Mouse (Mus musculus): Measurements from ENCODE around the gene Myo1d. TPM values are rescaled to one million over a fixed set of nuclear protein-coding genes. Genes with fewer than 3 reads are reported as not detected.

Myo1d gene
- total RNA-seq, 2 experiments from 2014 or later: 74.0 to 87.7 TPM

DNA sequence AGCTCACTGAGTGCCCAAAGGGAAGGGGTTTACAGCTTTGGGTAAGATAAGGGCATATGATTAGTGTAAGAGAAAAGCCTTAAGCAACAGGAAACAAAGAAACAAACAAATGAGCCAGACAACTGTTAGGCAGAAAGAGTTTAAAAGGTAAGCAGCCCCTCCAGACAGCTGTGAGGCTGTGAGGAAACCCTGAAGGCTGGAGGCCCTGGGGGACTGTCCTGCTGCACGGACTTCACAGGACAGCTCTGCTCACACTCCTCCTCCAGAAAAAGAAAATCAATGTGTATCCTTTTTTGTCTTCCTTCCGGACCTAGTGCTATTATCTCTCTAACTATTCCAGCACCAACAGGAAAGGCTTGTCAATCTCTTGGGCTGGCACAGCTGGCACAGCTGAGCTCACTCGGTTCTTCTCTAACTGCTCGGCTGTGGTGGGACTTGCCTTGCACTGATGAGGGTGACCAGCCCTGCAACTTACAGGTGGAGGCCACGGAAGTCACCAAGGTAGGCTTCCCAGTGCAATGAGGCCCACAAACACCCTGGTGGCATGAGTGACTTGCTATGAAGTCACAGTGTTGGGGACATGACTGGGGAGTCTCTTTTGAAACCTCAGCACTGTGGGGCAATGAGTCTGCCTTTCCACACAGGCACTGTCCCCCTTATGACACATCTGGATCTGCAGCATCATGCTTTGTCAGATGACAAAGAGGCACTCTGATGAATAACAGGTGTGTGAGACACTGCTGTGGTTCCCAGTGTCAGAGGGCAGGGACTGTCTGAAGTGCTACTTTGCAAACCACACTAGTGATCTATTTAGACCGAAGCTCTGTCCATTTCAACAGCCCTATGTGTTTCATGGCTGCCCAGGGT is 275.1 kb downstream of the Myo1d start:
- DNase-seq: no peak

DNA sequence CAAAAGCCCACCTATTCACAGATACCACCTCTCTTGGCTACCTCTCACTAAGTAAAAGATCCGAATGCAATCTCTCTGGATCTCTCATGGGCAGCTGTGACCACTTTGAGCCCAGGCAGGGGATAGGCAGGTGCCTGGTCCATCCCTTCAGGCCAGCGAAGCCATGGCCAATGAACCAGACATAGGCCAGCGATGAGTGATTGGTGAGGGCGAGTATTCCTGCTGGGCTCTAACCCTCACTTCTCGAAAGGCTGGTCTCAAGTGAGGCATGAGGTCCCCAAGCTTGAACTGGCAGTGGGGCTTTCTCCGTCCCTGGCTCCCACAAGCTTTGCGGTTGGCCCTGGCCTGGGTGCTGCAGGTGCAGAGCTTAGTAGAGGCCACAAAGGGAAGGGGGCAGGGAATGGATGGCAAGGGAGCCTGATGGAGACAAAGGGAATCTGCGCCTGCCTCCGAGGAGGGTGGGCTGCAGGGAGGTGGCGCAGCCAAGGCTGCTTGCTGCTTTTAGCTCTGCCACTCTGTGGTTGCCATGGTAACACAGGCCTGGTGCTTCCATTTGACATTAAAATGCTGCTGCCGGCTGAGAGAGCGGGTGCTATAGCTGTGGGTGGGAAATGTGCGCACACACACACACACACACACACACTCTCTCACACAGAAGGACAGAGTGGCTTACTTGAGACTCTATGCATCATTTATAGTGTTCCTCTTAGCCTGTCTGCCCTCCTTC is 275.9 kb downstream of the Myo1d start:
- no peak for DNase-seq

DNA sequence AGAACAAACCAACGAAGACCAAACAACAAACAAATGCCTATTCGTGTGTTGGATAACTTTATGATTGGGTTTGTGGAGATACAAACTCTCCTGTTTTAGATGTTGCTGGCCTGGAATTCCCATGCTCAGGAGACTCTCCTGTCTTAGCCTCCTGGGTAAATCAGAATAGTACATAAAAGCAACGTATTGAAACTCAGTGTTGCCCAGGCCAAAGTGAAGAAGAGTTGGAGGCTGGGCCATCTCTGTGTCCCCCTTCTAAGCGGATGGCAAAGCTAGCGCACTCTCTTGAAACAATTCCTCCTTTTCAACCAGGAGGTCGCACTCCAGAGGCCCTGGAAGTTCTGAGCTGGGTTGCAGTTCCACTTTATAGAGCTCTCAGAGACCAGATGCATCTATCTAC is 276.5 kb downstream of the Myo1d start:
- DNase-seq: no peak

DNA sequence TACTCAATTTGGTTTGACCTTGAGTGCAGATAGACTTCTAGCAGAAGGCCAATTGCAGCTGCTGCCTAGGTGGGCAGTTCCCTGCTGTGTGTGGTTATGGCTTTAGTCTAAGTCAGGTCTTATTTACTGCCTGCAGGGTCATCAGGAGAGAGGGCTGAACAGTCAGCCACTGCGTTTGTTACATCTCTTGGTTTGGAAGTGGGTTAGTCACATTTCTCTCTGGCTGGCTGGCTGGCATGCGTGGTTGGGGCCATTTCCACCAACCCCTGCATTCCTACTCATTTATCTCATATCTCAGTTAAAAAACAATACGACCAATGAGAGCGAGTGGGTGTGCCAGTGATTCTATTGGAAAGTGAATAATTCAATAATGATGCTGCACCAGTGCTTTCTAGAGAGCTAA is 280.3 kb downstream of the Myo1d start:
- peak in 1 of 2 experiments; percentile 34 for DNase-seq

DNA sequence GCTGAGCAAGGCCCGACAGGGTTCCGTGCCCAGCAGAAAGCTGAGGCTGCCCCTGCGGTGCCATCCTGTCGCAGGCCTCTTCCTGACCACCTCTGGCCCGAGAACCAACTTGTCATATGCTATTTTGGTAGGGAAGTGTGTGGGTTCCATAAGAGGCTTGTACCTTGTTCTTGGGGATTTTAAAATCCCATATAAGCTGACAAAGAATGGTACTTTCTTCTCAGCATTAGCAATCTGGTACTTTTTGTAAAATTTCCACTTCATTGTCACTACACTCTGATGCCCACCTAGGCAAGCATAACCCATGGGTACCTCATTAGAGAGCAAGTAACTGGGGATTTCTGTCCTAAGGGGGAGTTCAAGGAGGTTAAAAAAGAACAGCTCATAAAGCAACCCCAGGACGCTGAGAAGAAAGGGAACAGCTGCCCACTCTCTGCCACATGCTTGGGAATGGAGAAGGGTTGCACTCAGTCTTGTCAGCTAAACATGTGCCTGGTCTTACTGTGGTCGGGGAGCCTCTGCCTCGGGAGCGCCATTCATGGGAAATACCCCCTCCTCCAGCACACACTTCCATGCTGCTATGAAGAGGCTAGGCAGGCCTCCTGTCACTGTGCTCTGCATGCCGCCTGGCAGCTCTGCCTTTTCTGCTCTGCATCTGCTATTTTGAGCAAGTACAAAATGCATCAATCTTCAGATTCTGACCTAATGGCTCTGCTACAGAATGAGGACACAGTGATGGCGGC is 281.3 kb downstream of the Myo1d start:
- DNase-seq: peak in 1 of 2 experiments; percentile 36

DNA sequence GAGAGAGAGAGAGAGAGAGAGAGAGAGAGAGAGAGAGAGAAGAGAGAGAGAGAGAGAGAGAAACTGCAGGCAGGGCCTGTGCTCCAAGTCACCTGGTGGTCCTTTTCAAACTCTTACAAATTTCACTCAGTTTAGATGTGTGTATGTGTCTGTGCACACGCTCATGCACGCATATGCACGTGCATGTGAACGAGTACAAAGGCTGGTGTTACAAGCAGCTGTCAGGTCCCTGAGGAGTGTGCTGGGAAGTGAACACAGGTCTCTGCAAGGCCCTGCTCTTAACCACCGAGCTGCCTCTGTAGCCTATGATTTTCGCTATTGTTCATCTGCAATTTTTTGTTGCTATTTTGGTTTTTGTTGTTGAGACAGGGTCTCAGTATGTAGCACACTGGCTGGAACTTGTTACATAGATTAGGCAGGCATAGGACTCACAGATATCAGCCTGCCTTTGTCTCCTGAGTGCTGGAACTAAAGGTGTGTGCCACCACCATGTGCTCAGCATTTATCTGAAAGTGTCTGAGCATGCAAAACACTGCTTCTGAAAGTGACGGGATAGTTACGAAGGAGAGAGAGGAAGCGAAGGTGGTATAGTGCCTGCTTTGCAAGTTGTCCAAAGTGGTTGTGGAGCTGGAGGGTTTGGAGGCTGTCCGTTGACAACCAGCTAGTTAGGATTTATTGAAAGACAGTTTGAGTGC is 282.5 kb downstream of the Myo1d start:
- no peak for DNase-seq

DNA sequence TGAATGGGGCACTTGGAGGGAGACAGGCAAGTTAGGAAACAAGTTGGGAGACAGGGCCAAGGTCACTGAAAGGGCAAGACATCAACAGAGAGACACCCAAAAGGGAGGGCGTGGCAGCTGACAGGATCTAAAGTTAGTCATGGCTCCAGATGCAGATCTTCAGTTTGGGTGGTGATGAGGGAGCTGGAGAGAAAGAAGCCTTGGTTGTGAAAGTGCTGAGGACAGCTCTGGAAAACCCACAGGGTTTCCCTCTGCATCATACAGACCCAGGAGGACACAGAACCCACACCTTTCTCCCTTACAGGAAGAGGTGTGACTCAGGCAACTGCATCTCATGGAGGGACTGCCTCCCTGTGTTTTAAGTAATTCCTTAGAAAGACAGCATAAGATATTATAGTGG is 283.2 kb downstream of the Myo1d start:
- DNase-seq: no peak

DNA sequence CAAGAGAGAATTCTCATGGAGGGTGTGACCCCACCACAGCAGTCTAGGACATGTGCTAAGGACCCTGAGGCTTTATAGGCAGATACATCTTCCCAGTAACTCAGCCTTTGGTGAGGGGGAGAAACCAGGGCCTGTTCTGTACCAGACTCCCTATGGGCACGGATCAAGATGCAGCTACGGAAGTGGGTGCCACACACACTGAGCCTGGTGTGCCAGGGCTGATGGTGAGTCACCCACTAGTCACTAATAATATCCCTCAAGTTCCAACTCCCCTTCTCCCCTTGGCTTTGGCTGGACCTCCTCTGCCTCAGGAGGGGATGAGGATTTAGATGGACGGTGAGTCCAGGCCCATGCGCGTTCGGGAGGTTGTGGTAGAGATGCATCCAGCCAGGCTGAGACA is 283.9 kb downstream of the Myo1d start:
- no peak for DNase-seq

DNA sequence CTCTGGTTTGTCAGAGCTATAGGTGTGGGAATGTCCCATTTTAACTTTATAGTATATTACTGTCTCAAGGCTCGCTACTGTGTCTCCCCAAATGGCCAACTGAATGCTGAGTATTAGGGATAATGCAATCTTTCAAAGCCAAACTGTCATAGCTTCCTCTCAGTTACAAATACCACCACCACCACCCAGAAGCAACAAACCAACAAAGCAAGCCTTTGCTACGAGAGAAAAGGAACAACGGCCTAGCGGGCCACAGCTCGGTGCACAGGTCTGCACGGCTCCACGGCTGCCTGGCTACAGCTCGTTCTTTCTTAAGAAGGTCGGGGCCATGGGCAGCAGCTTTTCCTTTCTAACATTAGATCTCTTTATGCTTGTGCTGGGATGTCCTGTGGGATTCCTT is 285.0 kb downstream of the Myo1d start:
- DNase-seq: no peak

DNA sequence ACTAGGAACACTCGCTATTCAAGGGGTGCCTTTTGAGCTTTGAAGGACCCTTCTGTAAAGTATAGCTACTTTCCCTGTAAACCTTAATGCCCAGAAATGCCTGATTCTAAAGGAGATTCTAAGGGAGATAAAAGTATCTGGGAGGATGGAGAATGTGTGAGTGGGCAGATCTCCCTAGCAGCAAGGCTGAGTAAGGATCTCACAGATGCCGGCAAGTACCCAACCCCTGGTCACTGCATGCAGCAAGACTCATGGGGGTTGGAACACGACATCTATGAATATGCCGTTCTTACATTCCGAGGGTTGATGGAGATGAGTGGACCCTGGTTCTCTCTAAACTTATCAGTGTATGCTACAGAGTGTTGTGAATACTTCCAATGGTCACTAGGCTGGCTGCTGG is 286.6 kb downstream of the Myo1d start:
- no peak for DNase-seq

DNA sequence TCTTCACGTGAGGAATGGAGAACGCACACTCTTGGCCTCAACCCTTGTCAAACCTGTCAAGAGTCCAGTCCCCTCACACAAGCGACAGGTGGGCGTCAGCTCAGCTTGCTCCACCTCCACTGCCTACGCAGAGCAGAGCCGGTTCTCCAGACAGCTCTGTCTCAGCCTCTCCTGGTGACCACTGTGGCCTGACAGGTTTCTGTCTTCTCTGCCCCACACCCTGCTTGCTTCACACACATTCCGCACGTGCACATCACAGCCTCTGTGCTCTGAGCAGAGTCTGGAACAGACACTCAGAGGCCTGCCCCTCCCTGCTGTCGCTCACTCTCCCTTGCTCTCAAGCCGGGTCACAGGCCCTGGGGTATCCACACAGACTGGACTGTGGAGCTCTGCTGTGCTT is 289.0 kb downstream of the Myo1d start:
- no peak for DNase-seq

DNA sequence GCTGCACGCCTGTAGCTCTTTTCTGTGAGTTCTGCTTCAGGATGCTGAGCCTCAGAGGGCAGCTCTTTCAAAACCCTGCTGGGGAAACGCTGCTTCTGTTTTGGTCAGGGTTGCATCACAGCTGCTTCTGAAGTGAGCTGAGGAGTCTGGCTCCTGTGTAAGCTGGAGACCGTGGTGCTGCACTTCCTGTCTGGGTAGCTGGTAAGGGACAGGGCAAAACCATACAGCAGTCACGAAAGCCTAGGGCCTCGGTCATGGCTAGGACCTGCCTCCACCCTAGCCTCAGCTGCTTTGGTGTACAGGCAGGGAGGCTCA is 290.0 kb downstream of the Myo1d start:
- no peak for DNase-seq

DNA sequence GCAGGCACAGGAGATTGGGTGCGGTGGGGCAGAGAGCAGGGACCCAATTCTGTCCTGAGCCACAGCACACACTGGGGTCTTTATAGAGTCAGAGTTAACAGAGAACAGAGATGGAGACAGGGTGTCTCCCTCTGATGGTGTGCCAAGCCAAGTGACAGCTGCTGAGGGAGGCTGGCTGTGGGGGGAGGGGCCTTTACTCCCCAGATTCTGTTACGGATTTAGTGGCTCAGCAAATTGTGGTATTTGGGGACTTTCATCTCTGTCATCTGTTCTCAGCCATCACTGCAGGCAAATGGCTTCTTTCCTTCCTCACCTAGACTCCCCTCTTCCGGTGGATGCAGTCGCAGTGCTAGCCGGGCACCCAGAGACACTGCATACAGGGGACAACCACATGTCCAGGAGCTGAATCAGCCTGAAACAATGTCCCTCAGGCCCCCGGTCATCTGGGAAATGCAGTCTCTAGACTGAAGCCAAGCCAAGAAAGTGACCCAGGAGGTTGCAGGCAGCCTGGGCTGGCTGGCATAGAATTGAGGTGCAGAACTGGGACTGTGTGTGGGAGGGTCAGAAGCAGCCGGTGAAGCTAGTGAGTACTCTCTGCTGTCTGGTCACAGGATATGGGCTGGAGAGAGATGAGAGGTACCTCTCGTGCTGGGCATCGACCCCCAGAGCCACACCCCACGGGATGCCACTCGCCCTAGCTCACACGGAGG is 290.5 kb downstream of the Myo1d start:
- DNase-seq: no peak

DNA sequence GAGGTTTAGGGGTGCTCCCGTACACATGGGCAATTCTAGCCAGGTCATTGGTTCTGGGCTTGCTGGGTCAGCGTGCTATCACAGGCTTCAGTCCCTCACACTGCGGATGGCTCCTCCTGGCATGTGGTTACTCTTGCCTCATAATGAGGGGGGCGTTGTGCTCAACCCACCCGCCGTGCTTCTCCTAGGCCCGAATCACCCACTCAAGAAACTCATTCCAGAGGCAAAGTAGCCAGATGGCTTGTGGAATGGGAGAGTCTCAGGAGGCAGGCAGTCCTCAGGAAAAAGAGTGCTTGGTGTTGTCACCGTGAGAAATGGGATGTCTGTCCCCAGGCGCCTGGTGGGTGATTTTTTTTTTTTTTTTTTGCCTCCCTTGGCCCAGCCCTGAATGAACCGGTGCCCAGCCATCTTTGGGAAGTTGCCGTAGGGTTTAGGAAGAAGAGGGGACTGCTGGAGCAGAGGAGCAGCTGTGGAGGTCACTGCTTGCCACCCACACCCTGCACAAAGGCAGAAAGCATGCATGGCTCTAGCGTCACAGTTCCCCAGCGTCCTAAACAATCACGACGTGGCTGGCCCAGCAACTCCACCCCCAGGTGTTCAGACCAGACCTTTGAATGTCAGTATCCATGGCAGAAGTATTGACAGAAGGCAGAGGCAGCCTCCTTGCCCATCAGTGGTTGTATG is 291.8 kb downstream of the Myo1d start:
- DNase-seq: no peak

DNA sequence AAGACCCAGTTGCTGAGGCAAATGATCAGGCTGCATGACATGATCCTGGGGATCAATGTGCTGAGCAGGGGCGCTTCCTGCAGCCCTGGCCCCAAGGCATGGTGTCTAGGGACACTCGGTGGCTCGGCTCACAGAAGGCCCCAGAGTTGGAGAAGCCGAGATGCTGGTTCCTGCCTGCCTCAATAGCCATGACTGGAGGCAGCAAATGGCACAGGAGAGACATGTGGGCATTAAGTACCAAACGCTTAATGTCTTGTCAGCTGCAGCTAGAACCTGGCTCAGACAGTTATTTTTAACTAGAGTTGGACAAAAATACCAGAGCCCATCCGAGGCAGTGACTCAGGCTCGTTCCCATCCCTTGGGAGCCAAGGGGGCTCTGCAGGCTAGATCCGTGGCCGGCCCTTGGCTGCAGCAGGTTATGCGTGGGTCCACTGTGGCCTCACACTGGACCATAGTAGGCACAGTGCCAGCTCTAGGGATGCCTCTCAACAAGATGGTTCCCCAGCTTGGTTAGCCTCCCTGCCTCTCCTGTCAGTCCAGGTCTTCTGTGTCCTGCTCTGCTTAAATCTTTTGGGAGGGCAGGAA is 294.1 kb downstream of the Myo1d start:
- DNase-seq: no peak

DNA sequence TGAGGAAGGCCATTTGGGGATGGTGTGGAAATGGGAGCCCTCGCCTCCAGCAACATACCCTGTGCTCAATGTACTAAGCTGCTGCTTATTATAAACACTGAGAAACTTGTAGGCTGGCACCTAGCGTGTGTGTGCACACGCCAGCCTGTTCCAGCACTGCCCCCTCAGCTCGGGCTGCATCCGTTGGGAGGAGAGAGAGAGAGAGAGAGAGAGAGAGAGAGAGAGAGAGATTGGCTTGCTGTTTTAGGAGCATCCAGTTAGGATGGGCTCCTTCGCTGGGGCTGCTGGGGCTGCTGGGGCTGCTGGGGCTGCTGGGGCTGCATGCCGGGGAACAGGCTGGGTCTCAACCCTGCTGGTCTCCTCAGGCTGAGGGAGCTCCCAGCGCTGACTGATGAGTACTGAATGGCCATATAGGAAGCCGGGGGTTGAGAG is 294.7 kb downstream of the Myo1d start:
- no peak for DNase-seq

DNA sequence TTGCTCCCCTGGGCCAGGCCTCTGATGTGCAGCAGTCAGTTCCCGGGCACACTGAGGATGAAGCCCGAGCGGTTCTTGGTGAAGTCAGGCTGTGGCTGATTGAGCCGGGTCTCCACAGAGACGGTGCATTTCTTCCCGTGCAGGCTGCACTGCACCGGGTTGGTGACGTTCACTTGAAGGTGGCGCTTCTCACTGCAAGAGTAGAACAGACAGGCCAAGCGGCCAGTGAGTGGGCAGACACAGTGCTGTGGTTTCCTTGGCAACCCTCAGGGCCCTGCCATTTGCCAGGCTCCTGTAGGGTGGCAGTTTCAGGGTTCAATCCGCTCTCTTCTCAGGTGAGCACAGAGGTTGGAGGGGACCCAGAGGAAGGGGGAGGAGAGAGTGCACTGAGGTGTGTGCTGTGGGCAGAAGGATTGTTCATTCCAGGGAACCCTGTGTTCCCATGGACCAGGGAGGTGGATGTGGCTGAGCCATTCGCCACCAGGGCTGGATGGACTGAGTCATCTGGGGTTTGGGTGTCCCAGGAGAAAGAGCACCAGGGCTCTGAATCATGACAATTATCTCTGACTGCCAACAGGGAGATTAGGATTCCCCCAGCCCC is 295.5 kb downstream of the Myo1d start:
- peak in 1 of 2 experiments; percentile 57 for DNase-seq

DNA sequence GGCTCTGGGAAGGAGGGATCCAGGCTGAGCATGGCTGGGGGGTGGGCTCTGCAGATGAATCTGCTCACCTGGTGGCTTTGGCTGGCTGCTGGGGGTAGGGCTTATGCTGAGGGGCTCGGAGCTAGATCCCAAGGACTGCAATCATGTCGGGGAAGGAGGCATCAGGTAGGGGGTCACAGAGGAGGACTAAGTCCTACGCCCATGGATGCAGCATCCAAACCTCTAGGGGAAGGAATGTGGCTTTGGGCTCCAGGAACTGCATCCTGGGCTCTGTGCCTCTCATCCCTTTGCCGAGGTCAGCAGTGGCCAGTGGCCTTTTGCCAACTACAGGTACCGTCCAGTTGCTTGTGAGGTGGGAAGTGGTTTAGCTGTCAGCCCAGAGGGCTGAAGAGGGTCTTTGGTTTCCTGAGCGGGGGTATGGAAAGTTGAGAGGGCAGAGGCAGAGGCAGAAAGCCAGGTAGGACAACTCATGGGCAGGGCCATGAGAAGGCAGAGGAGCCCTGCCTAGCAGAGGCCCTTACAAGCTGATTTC is 296.2 kb downstream of the Myo1d start:
- no peak for DNase-seq

DNA sequence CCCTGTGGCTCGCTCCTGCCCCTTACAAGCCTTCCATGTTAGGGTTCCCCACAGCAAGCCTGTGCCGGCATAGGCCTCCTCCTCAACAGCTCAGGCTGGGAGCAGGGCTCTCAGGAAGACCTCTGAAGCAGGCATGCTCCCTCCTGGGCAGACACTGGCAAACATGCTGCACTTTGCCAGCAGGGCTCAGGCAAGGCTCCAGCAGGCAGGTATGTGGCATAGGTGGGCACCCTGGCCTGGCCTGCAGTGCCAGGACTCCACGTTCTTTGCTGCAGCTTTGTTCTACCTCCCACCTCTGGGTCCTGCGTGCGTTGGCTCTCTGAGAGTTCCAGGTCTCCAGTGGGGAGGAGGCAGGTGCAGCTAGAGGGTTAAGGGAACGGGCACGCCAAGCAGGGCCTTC is 296.9 kb downstream of the Myo1d start:
- DNase-seq: no peak

DNA sequence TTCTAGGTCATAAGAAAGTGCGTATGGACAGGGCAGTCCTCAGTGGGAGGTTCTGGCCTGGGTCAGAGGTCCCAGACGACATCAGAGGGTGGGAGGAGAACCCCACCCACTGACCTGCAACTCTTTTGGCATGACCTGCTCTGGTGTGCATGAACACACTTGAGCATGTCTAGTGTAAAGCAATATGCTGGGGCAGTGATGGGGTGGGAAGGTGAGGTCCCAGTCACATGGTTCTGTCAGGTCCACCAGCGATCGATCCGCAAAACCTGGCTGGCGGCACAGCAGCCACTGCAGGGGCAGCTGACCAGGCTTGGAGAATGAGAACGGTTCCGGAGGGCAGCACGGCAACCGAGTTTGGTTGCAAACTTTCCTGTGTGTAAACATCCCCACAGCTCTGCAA is 297.5 kb downstream of the Myo1d start:
- DNase-seq: no peak

Measured in adrenal gland, postnatal 36 days (tissue).